Mouse (Mus musculus): ENCODE results near the gene Tmigd3. TPM values are rescaled to one million over a fixed set of nuclear protein-coding genes. Genes with fewer than 3 reads are reported as not detected.
A peak's percentile ranks its signal among the peaks of the same experiment; 100 is the strongest.

The Tmigd3 gene
- polyA plus RNA-seq, 1 experiment, result 1.1 TPM

DNA sequence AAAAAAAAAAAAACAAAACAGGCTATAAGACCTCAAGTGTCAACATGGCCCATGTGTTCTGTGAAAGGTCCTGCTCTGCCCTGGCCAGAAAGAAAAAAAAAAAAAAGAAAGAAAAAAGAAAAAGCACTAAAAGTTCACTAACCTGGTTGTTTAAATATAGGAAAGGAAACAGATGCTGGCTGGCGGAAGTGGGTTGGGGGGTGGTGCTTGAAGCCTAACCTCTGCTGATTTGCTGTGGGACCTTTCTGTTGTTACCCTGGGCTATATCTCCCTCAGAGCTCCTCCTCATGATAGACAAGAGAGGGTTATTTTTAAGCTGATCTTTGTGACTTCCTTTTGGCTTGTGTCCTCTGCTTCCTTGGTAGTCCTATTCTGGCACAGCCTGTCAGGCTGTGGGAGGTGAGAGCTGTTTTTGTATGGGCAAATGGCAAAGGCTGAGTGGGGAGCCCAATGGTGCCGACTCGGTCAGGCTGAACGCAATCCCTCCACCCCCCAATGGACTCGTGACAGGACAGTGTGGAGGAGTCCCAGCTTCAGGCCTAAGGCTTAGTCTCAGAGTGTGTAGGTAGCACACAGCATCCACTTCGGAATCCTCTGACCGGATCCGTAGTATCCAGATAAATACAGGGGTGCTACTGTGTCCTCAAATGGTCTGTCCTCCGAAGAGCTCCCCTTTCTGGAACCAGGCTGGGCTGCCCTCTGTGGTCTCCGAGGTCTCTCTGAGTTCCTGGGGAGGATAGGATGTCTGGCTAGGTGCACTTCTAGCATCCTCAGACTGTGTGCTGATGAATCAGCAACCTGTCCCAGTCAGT, 21.3 kb downstream of the Tmigd3 start:
- Histone ChIP-seq H3K27me3 (ENCODE audit: control insufficient read depth, insufficient read depth, low read length) (no peaks in the 10 kb centered on the region), H3K4me1 (replicated peaks; ENCODE audit: control insufficient read depth, insufficient read depth, low read length) (peaks cover 46% of the 10 kb centered on the region), H3K27ac (ENCODE audit: control insufficient read depth, insufficient read depth, low read length) (peak overlapping the region; percentile 100), H3K36me3 (ENCODE audit: control insufficient read depth, insufficient read depth, low read length) (no peaks in the 10 kb centered on the region), H3K4me3 (ENCODE audit: control insufficient read depth, insufficient read depth, low read length) (peak overlapping the region; percentile 56)
- TF ChIP-seq CTCF (IDR thresholded peaks at IDR 0.05; ENCODE audit: borderline replicate concordance, control insufficient read depth, extremely low read depth, insufficient read depth, low read length, poor library complexity) (0 out of 2 replicates have a peak, but pooled peaks have one; percentile 20), POLR2A (IDR thresholded peaks at IDR 0.05; ENCODE audit: control insufficient read depth, extremely low read depth, insufficient read depth, low read length, poor library complexity) (no peak)
- peak; percentile 87 for DNase-seq
- WGBS, result 9% methylated on average over 10 of the region's 10 CpGs

DNA sequence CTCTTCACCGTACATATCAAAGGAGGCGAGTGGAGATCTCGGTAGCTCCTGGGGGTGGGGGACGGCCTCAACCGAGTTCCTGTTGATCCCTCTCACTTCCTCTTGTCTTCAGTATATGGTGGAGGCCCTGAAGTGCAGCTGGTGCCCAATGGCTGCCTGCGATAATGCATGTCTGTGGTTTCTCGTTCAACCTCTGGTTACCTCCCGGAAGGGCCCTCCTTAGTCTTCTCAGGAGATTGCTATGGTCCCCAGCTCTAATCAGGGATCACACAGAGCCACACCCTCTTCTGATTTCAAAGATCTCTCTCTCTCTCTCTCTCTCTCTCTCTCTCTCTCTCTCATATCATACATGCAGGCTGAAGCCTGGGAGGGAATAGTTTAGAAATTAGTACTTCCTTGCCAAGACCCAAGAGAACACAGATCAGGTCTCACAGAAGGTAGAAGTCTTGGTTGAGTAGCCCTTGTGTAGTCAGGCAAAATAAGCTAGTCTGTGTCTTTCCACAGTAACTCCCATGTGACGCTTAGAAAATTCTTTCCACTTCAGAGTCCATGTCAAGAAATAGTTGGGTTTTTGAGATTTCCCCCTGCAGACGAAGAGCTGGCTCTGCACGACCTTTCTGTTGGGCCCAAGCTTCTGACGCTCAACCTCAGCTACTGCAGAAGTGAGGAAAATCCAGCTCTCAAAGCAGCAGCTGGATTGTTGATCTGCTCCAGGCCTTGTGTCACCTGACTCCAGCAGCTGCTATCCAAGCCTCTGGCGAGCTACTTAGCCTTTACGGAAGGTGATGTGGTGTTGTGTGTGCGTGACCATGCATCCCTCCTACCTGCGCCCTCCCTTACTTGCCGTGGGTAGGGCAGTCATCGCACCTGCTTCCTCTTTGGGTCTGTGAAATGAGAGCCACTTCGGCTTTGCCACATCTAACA, 22.1 kb downstream of the Tmigd3 start:
- 5% methylated on average over 19 of the region's 19 CpGs for WGBS
- H3K27ac ChIP-seq (ENCODE audit: control insufficient read depth, insufficient read depth, low read length), result peak overlapping the region; percentile 100
- peak overlapping the region; percentile 56 for H3K4me3 ChIP-seq (ENCODE audit: control insufficient read depth, insufficient read depth, low read length)
- no peaks in the 10 kb centered on the region for H3K36me3 ChIP-seq (ENCODE audit: control insufficient read depth, insufficient read depth, low read length)
- H3K4me1 ChIP-seq (replicated peaks; ENCODE audit: control insufficient read depth, insufficient read depth, low read length), result peaks cover 46% of the 10 kb centered on the region
- peak; percentile 82 for DNase-seq
- no peaks in the 10 kb centered on the region for H3K27me3 ChIP-seq (ENCODE audit: control insufficient read depth, insufficient read depth, low read length)
- TF ChIP-seq POLR2A (IDR thresholded peaks at IDR 0.05; ENCODE audit: control insufficient read depth, extremely low read depth, insufficient read depth, low read length, poor library complexity) (0 out of 2 replicates have a peak, but pooled peaks have one; percentile 35), CTCF (IDR thresholded peaks at IDR 0.05; ENCODE audit: borderline replicate concordance, control insufficient read depth, extremely low read depth, insufficient read depth, low read length, poor library complexity) (no peak)

DNA sequence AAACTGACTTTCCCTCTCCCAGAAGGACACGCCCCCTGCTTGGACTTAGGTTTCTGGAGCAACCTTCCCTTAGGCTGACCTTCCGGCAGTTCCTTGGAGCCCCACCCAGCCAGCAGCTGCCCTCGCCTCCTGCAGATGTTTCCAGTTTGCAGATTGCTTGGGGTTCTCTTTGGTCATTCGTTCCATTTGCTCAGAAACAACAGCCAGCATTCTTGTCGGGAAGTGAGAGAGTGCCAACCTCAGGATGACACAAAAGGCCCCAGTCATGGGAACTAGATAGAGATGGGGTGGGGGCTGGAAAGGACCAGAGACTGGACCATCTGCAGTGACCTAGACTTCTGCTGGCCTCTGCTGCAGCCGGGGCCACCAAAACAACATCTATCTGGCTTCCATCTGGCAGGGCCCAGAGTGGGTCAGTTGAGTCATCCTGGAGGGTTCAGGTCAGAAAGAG, 23.3 kb downstream of the Tmigd3 start:
- H3K4me3 ChIP-seq (ENCODE audit: control insufficient read depth, insufficient read depth, low read length), result no peak overlapping the region
- 41% methylated on average over 6 of the region's 6 CpGs for WGBS
- TF ChIP-seq CTCF (IDR thresholded peaks at IDR 0.05; ENCODE audit: borderline replicate concordance, control insufficient read depth, extremely low read depth, insufficient read depth, low read length, poor library complexity) (no peak), POLR2A (IDR thresholded peaks at IDR 0.05; ENCODE audit: control insufficient read depth, extremely low read depth, insufficient read depth, low read length, poor library complexity) (no peak)
- DNase-seq, result peak; percentile 23
- H3K36me3 ChIP-seq (ENCODE audit: control insufficient read depth, insufficient read depth, low read length), result no peaks in the 10 kb centered on the region
- no peaks in the 10 kb centered on the region for H3K27me3 ChIP-seq (ENCODE audit: control insufficient read depth, insufficient read depth, low read length)
- H3K4me1 ChIP-seq (replicated peaks; ENCODE audit: control insufficient read depth, insufficient read depth, low read length), result peaks cover 46% of the 10 kb centered on the region
- H3K27ac ChIP-seq (ENCODE audit: control insufficient read depth, insufficient read depth, low read length), result peak overlapping the region; percentile 80

DNA sequence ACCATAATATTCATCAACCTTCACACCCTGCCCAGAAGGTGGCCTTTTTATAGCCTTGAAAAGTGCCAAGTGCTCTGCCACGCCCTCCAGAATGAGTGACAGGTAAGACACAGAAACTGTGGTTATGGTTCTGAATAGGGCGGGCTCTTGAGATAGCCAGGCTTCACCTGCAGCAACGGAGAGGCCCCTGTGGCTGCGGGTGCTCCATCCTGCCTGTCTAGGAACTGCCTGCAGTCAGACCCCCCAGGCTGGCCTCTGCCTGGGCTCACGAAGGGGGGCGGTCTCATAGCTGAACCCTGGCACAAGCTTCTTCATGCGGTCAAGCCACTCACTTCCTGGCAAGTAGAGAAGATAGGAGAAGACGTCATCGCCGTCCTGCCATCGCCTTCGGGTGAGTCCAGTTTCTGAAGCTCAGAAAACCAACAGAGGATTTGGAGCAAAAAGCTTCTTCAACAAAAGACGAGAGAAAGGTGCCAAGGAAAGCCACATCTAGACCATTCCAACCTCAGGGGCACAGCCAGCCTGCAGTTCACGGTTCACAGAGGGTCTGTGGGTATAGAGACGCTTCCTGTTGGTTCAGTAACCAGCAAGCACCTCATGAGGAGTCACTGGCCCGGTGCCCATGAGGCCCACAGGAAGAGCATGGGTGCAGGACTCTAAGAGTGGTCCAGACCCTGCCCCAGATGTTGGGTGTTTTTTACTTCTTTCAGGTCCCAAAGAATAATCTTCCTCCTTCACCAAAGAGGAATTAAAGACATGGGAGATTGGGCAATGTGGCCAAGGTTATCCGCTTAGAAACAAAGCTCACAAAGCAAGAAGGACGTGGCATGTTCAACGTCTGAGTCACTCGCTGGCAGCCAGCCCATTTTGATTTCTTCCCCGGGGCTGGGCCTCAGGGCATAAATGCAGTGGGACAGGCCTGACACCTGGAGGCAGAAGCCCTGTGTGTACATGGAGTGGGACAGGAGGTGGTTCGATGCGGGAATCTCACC, 24.2 kb downstream of the Tmigd3 start:
- peak overlapping the region; percentile 80 for H3K27ac ChIP-seq (ENCODE audit: control insufficient read depth, insufficient read depth, low read length)
- TF ChIP-seq CTCF (IDR thresholded peaks at IDR 0.05; ENCODE audit: borderline replicate concordance, control insufficient read depth, extremely low read depth, insufficient read depth, low read length, poor library complexity), result peak; percentile 81; the same call in 1 of the 2 replicates
- no peak for TF ChIP-seq POLR2A (IDR thresholded peaks at IDR 0.05; ENCODE audit: control insufficient read depth, extremely low read depth, insufficient read depth, low read length, poor library complexity)
- 5% methylated on average over 23 of the region's 23 CpGs for WGBS
- H3K4me1 ChIP-seq (replicated peaks; ENCODE audit: control insufficient read depth, insufficient read depth, low read length), result peaks cover 46% of the 10 kb centered on the region
- H3K36me3 ChIP-seq (ENCODE audit: control insufficient read depth, insufficient read depth, low read length), result no peaks in the 10 kb centered on the region
- H3K4me3 ChIP-seq (ENCODE audit: control insufficient read depth, insufficient read depth, low read length), result peak overlapping the region; percentile 27
- H3K27me3 ChIP-seq (ENCODE audit: control insufficient read depth, insufficient read depth, low read length), result no peaks in the 10 kb centered on the region
- peak; percentile 83 for DNase-seq

DNA sequence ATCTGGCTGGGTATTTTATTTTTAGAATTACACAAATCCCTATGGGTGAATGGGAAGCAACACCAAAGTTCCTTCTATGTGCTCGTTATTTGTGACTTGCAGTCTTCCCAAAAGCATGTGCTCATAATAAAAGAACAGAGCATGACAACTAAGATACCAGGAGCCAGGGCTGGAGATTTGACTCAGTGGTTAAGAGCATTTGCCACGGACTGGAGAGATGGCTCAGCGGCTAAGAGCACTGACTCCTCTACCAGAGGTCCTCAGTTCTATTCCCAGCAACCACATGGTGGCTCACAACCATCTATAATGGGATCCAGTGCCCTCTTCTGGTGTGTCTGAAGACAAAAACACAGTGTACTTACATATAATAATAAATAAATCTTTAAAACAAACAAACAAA, 26.1 kb downstream of the Tmigd3 start:
- 92% methylated on average over 3 of the region's 3 CpGs for WGBS
- DNase-seq, result no peak
- no peak overlapping the region for H3K4me3 ChIP-seq (ENCODE audit: control insufficient read depth, insufficient read depth, low read length)
- H3K36me3 ChIP-seq (ENCODE audit: control insufficient read depth, insufficient read depth, low read length), result no peaks in the 10 kb centered on the region
- no peak for TF ChIP-seq POLR2A (IDR thresholded peaks at IDR 0.05; ENCODE audit: control insufficient read depth, extremely low read depth, insufficient read depth, low read length, poor library complexity)
- TF ChIP-seq CTCF (IDR thresholded peaks at IDR 0.05; ENCODE audit: borderline replicate concordance, control insufficient read depth, extremely low read depth, insufficient read depth, low read length, poor library complexity), result no peak
- H3K27me3 ChIP-seq (ENCODE audit: control insufficient read depth, insufficient read depth, low read length), result no peaks in the 10 kb centered on the region
- no peak overlapping the region for H3K27ac ChIP-seq (ENCODE audit: control insufficient read depth, insufficient read depth, low read length)
- H3K4me1 ChIP-seq (replicated peaks; ENCODE audit: control insufficient read depth, insufficient read depth, low read length), result peaks cover 39% of the 10 kb centered on the region
